Mouse (Mus musculus) neural tube, embryonic 13.5 days (tissue): ENCODE measurements around the gene Gpr137b. TPM values are rescaled to one million over a fixed set of nuclear protein-coding genes. Genes with fewer than 3 reads are reported as not detected.
"Not testable (repeated sequence)": the region's sequence is repeated elsewhere in the genome, so short reads cannot be mapped to it uniquely, and the experiment has no call there.

Experiments used
- ATAC-seq: fragments of 200-750 bp; cut with Nextera tagmentation; 2 replicates; pipeline ENCODE4 v1.8.0; 2017; ENCODE audit warnings: low read depth, mild to moderate bottlenecking, moderate TSS enrichment, moderate library complexity
- H3K27ac ChIP-seq: fragments of 300-500 bp; sonication (generic); replicated peaks from 2 replicates; pipeline ENCODE4 v1.5.1; 2015; ENCODE audit warnings: moderate library complexity, mild to moderate bottlenecking, inconsistent platforms
- H3K27me3 ChIP-seq: fragments of 300-500 bp; sonication (generic); 2 replicates; pipeline ENCODE4 v1.6.1; 2015; ENCODE audit warnings: mild to moderate bottlenecking, inconsistent platforms
- H3K36me3 ChIP-seq: fragments of 300-500 bp; sonication (generic); 2 replicates; pipeline ENCODE4 v1.6.1; 2015; ENCODE audit warnings: mild to moderate bottlenecking, inconsistent platforms
- H3K4me1 ChIP-seq: fragments of 300-500 bp; sonication (generic); replicated peaks from 2 replicates; pipeline ENCODE4 v1.6.1; 2015; ENCODE audit warnings: inconsistent platforms
- H3K4me2 ChIP-seq: fragments of 300-500 bp; sonication (generic); 2 replicates; pipeline ENCODE4 v1.6.1; 2015; ENCODE audit warnings: inconsistent platforms, mild to moderate bottlenecking, moderate library complexity
- H3K4me3 ChIP-seq: fragments of 300-500 bp; sonication (generic); 2 replicates; pipeline ENCODE4 v1.5.1; 2015; ENCODE audit warnings: mild to moderate bottlenecking, inconsistent platforms
- H3K9ac ChIP-seq: fragments of 300-500 bp; sonication (generic); 2 replicates; pipeline ENCODE4 v1.6.1; 2015; ENCODE audit warnings: moderate library complexity, mild to moderate bottlenecking, inconsistent platforms
- H3K9me3 ChIP-seq: fragments of 300-500 bp; sonication (generic); 2 replicates; pipeline ENCODE4 v1.6.1; 2016; ENCODE audit warnings: inconsistent platforms
- WGBS: fragments of 180-500 bp; shearing (Covaris S2); methylation state at CpG from one replicate; pipeline ENCODE4 v1.1.7; 2015; 5-methylcytosine and 5-hydroxymethylcytosine counted together
- polyA plus RNA-seq: library from polyadenylated mRNA; unstranded; fragments of >200 nt; fragmentation: Nextera tagmentation; extraction: Ambion mirVana; gene quantifications from 2 replicates; pipeline ENCODE4 v1.2.1, GENCODE M21; 2015

The Gpr137b gene
- polyA plus RNA-seq, 1 experiment from 2014 or later, result 25.0 TPM

- WGBS, result 85% methylated on average over 4 of the region's 6 CpGs
- H3K9me3 ChIP-seq, H3K27ac ChIP-seq: not testable (repeated sequence)
These were observed 10.0 kb upstream of the Gpr137b start for GRCm38 (mm10) chr13:13403839-13404238.

GRCm38 (mm10) chr13:13403366-13403765 lies 9.6 kb upstream of the Gpr137b start:
- not testable (repeated sequence) for ATAC-seq
- 87% methylated on average over 3 of the region's 3 CpGs for WGBS

More at GRCm38 (mm10) chr13:13403839-13404238, 10.0 kb upstream of the Gpr137b start:
- not testable (repeated sequence) for ATAC-seq, H3K4me3 ChIP-seq, H3K27me3 ChIP-seq, H3K4me1 ChIP-seq, H3K4me2 ChIP-seq, H3K9ac ChIP-seq, H3K36me3 ChIP-seq

GRCm38 (mm10) chr13:13402818-13403217 lies 9.0 kb upstream of the Gpr137b start:
- ATAC-seq, result not testable (repeated sequence)
- 83% methylated on average over 5 of the region's 5 CpGs for WGBS

More at GRCm38 (mm10) chr13:13403366-13403765, 9.6 kb upstream of the Gpr137b start:
- H3K4me3 ChIP-seq, H3K9me3 ChIP-seq, H3K9ac ChIP-seq, H3K4me1 ChIP-seq, H3K27me3 ChIP-seq, H3K27ac ChIP-seq, H3K4me2 ChIP-seq, H3K36me3 ChIP-seq: not testable (repeated sequence)

GRCm38 (mm10) chr13:13400851-13401250 lies 7.0 kb upstream of the Gpr137b start:
- not testable (repeated sequence) for H3K27ac ChIP-seq, H3K4me3 ChIP-seq, H3K4me2 ChIP-seq, H3K9me3 ChIP-seq, H3K9ac ChIP-seq, H3K4me1 ChIP-seq, H3K27me3 ChIP-seq, ATAC-seq, H3K36me3 ChIP-seq
- 85% methylated on average over 3 of the region's 3 CpGs for WGBS

More at GRCm38 (mm10) chr13:13402818-13403217, 9.0 kb upstream of the Gpr137b start:
- not testable (repeated sequence) for H3K9me3 ChIP-seq, H3K4me2 ChIP-seq, H3K4me3 ChIP-seq, H3K9ac ChIP-seq, H3K36me3 ChIP-seq, H3K27me3 ChIP-seq, H3K27ac ChIP-seq, H3K4me1 ChIP-seq

- not testable (repeated sequence) for H3K4me1 ChIP-seq, H3K27ac ChIP-seq, H3K9me3 ChIP-seq, H3K27me3 ChIP-seq, H3K36me3 ChIP-seq
- H3K9ac ChIP-seq, result peak overlapping the region; percentile 49; the same call in 1 of the 2 replicates
- H3K4me2 ChIP-seq, result peak overlapping the region; percentile 54
- H3K4me3 ChIP-seq, result peak overlapping the region; percentile 43
- ATAC-seq, result peak; percentile 81; the same call in 1 of the 2 replicates
- under 1% methylated on average over 15 of the region's 15 CpGs for WGBS
These were observed 232 bp upstream of the Gpr137b start for GRCm38 (mm10) chr13:13394096-13394395.

- not testable (repeated sequence) for H3K27me3 ChIP-seq, H3K27ac ChIP-seq, H3K4me1 ChIP-seq, H3K9ac ChIP-seq, ATAC-seq, H3K4me3 ChIP-seq, H3K36me3 ChIP-seq, H3K4me2 ChIP-seq, H3K9me3 ChIP-seq
- 88% methylated on average over 1 of the region's 7 CpGs for WGBS
These were observed 15.5 kb downstream of the Gpr137b start for GRCm38 (mm10) chr13:13378168-13378859.

- no peaks in the 10 kb centered on the region for H3K9me3 ChIP-seq
- 0 out of 2 replicates have a peak, but pooled peaks cover 4% of the 10 kb centered on the region for H3K36me3 ChIP-seq
- ATAC-seq, result no peak
- H3K27me3 ChIP-seq, result no peaks in the 10 kb centered on the region
- WGBS, result 93% methylated on average over 5 of the region's 5 CpGs
- H3K4me1 ChIP-seq, result no peaks in the 10 kb centered on the region
- no peak overlapping the region for H3K27ac ChIP-seq
- H3K4me3 ChIP-seq, result no peak overlapping the region
- no peak overlapping the region for H3K9ac ChIP-seq
- H3K4me2 ChIP-seq, result no peak overlapping the region
These were observed 16.6 kb downstream of the Gpr137b start for GRCm38 (mm10) chr13:13377180-13377579.

GRCm38 (mm10) chr13:13373965-13374364 lies 19.8 kb downstream of the Gpr137b start:
- H3K27me3 ChIP-seq, H3K27ac ChIP-seq, H3K4me1 ChIP-seq, H3K9me3 ChIP-seq, H3K9ac ChIP-seq, H3K4me2 ChIP-seq, ATAC-seq, H3K4me3 ChIP-seq, H3K36me3 ChIP-seq: not testable (repeated sequence)
- WGBS, result 94% methylated on average over 6 of the region's 6 CpGs

- H3K27ac ChIP-seq, H3K9me3 ChIP-seq, H3K9ac ChIP-seq, H3K4me1 ChIP-seq, H3K4me3 ChIP-seq, ATAC-seq, H3K4me2 ChIP-seq, H3K27me3 ChIP-seq, H3K36me3 ChIP-seq: not testable (repeated sequence)
- WGBS, result 96% methylated on average over 7 of the region's 7 CpGs
These were observed 22.4 kb downstream of the Gpr137b start for GRCm38 (mm10) chr13:13371436-13371835.

GRCm38 (mm10) chr13:13366371-13366770 lies 27.4 kb downstream of the Gpr137b start:
- 96% methylated on average over 2 of the region's 2 CpGs for WGBS
- peaks cover 44% of the 10 kb centered on the region for H3K36me3 ChIP-seq
- not testable (repeated sequence) for H3K9ac ChIP-seq

GRCm38 (mm10) chr13:13363536-13363935 lies 30.3 kb downstream of the Gpr137b start:
- H3K36me3 ChIP-seq, result peaks cover 44% of the 10 kb centered on the region
- not testable (repeated sequence) for H3K9me3 ChIP-seq, ATAC-seq, H3K27ac ChIP-seq, H3K4me1 ChIP-seq, H3K4me2 ChIP-seq, H3K9ac ChIP-seq, H3K4me3 ChIP-seq, H3K27me3 ChIP-seq
- 96% methylated on average over 7 of the region's 7 CpGs for WGBS

More at GRCm38 (mm10) chr13:13366371-13366770, 27.4 kb downstream of the Gpr137b start:
- H3K27ac ChIP-seq, H3K9me3 ChIP-seq, H3K4me3 ChIP-seq, ATAC-seq, H3K4me2 ChIP-seq, H3K27me3 ChIP-seq, H3K4me1 ChIP-seq: not testable (repeated sequence)

GRCm38 (mm10) chr13:13362261-13362660 lies 31.6 kb downstream of the Gpr137b start:
- not testable (repeated sequence) for H3K9me3 ChIP-seq, H3K4me1 ChIP-seq, H3K9ac ChIP-seq, H3K4me3 ChIP-seq, H3K27me3 ChIP-seq, ATAC-seq, H3K27ac ChIP-seq, H3K4me2 ChIP-seq
- peaks cover 55% of the 10 kb centered on the region for H3K36me3 ChIP-seq
- 94% methylated on average over 6 of the region's 6 CpGs for WGBS

GRCm38 (mm10) chr13:13360045-13360444 lies 33.8 kb downstream of the Gpr137b start:
- WGBS, result 96% methylated on average over 4 of the region's 4 CpGs
- peaks cover 46% of the 10 kb centered on the region for H3K36me3 ChIP-seq
- H3K4me2 ChIP-seq, H3K9me3 ChIP-seq, H3K4me3 ChIP-seq, H3K27ac ChIP-seq, ATAC-seq, H3K9ac ChIP-seq, H3K4me1 ChIP-seq, H3K27me3 ChIP-seq: not testable (repeated sequence)
